Mouse (Mus musculus) neural tube, embryonic 14.5 days (tissue): ENCODE results near the gene Lmo7. TPM values are rescaled to one million over a fixed set of nuclear protein-coding genes. Genes with fewer than 3 reads are reported as not detected.

ENCODE experiments used
- ATAC-seq: fragments of 200-750 bp; cut with Nextera tagmentation; 2 replicates; pipeline ENCODE4 v1.8.0; 2017; ENCODE audit warnings: low read depth, mild to moderate bottlenecking, moderate TSS enrichment, moderate library complexity
- H3K27ac ChIP-seq: fragments of 300-500 bp; sonication (generic); 2 replicates; pipeline ENCODE4 v1.5.1; 2014; ENCODE audit warnings: low read depth, mild to moderate bottlenecking, control low read depth, low read length, moderate library complexity, mixed read lengths
- H3K27me3 ChIP-seq: fragments of 300-500 bp; sonication (generic); 2 replicates; pipeline ENCODE4 v1.6.1; 2014; ENCODE audit warnings: low read length; ENCODE audit not compliant: control insufficient read depth, insufficient read depth
- H3K36me3 ChIP-seq: fragments of 300-500 bp; sonication (generic); 2 replicates; pipeline ENCODE4 v1.6.1; 2014; ENCODE audit warnings: low read length, mixed read lengths; ENCODE audit not compliant: control insufficient read depth, insufficient read depth
- H3K4me1 ChIP-seq: fragments of 300-500 bp; sonication (generic); 2 replicates; pipeline ENCODE4 v1.6.1; 2014; ENCODE audit warnings: low read length; ENCODE audit not compliant: control insufficient read depth, insufficient read depth
- H3K4me2 ChIP-seq: fragments of 300-500 bp; sonication (generic); 2 replicates; pipeline ENCODE4 v1.6.1; 2014; ENCODE audit warnings: mild to moderate bottlenecking, low read depth, low read length, control low read depth
- H3K4me3 ChIP-seq: fragments of 300-500 bp; sonication (generic); 2 replicates; pipeline ENCODE4 v1.5.1; 2014; ENCODE audit warnings: low read depth, low read length, control low read depth, mixed read lengths
- H3K9ac ChIP-seq: fragments of 300-500 bp; sonication (generic); replicated peaks from 2 replicates; pipeline ENCODE4 v1.6.1; 2014; ENCODE audit warnings: low read depth, mild to moderate bottlenecking, control low read depth, low read length, mixed read lengths
- H3K9me3 ChIP-seq: fragments of 300-500 bp; sonication (generic); 2 replicates; pipeline ENCODE4 v1.6.1; 2016; ENCODE audit warnings: low read length; ENCODE audit not compliant: control insufficient read depth
- WGBS: fragments of 180-500 bp; shearing (Covaris S2); extraction: QIAGEN DNeasy Blood & Tissue Kit; methylation state at CpG from one replicate; pipeline ENCODE4 v1.1.7; 2014; 5-methylcytosine and 5-hydroxymethylcytosine counted together
- polyA plus RNA-seq: library from polyadenylated mRNA; unstranded; fragments of >200 nt; fragmentation: Nextera tagmentation; extraction: Ambion mirVana; gene quantifications from 2 replicates; pipeline ENCODE4 v1.2.1, GENCODE M21; 2014

Gene Lmo7
- polyA plus RNA-seq: 1.0 and 1.7 TPM in 2 replicates

DNA sequence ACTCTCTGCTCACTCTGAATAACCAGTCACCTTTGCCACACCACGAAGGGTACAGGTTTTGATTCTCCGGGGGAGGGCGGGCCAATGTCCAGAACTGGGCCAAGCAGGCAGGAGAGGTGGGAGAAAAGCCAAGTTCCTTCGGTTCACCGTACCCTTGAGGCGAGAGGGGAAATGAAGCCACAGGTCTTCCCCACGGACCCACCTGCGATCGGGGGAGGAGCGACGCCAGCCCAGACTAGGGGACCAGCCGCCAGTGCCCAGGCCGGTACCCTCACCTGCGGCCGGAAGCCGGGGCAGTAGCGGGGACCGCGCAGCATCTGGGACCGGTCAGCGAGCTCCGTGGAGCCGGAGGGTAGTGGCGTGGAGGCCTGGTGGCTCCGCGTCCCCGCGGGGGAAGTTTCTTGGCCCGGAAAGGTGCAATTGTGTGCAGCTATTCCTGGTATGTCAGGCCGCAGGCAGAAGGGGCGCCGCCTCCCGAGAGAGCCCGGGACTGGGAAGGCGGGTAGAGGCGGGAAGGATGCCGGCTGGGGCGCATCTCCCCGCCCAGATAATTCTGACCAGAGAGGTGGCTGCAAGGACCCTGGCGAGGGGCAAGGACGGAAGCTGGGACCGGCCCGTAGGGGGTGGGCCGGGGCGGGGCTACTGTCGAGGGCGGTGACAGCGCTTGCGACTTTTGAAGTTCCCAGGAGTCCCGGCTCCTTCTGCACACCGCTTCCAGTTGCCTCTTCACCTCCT, at the start of gene Lmo7, which contains the start of gene Gm9922:
Gene Lmo7, plus strand, starts transcription at position 721 of the 735 bp plus-strand sequence.
Gene Gm9922, minus strand, starts transcription at position 578 of the 735 bp plus-strand sequence.
- H3K9ac ChIP-seq: peak within 1 kb of the TSS; percentile 51
- under 1% methylated on average over 50 of the region's 51 CpGs for WGBS
- H3K27ac ChIP-seq: no peak within 1 kb of the TSS
- peak within 1 kb of the TSS; percentile 99 for H3K4me2 ChIP-seq
- peaks cover 10% of the 10 kb centered on the region; the same call in 1 of the 2 replicates for H3K4me1 ChIP-seq
- H3K4me3 ChIP-seq: peak within 1 kb of the TSS; percentile 57
- peaks cover 23% of the 10 kb centered on the region for H3K27me3 ChIP-seq
- ATAC-seq: peak; percentile 74
- no peaks in the 10 kb centered on the region for H3K9me3 ChIP-seq
- no peaks in the 10 kb centered on the region for H3K36me3 ChIP-seq

DNA sequence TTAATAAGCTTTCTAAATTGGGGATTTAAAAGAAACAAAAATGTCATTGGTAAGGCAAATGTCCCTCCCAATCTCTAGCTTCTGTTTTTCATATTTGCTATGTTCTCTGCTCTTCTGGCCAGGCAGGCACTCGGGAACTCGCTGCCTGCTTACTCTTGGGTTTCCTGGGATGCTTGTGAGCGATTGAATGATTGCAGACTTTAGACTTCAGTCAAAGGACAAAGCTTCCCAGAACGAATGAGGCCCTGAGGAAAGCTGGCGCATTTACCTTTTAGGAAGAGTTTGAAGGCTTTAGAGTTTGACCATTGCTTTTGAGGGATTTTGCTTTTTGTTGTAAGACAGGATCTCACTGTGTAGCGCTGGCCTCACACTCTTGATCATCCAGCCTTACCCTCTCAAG, 42.1 kb upstream of the Lmo7 start:
- Histone ChIP-seq H3K9me3 (no peaks in the 10 kb centered on the region), H3K4me3 (no peak overlapping the region), H3K27ac (no peak overlapping the region), H3K4me2 (no peak overlapping the region), H3K4me1 (no peaks in the 10 kb centered on the region), H3K36me3 (0 out of 2 replicates have a peak, but pooled peaks cover 2% of the 10 kb centered on the region), H3K9ac (no peak overlapping the region), H3K27me3 (no peaks in the 10 kb centered on the region)
- 89% methylated on average over 6 of the region's 6 CpGs for WGBS
- no peak for ATAC-seq

DNA sequence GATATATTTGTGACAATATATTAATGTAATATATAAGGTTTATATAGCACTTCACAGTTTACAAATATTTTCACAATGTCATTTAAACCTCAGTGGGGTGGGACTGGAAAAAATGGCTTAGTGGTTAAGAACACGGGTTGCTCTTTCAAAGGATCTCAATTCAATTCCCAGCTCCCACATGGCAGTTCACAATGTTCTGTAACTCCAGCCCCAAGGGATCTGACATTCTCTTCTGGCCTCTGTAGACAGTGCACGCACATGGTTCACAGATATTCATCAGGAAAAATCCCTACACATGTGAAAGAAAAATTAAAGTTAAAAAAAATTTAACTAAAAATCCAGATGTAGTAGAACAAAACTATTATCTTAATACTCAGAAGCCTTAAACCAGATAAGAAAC, 41.4 kb upstream of the Lmo7 start:
- no peak for ATAC-seq

DNA sequence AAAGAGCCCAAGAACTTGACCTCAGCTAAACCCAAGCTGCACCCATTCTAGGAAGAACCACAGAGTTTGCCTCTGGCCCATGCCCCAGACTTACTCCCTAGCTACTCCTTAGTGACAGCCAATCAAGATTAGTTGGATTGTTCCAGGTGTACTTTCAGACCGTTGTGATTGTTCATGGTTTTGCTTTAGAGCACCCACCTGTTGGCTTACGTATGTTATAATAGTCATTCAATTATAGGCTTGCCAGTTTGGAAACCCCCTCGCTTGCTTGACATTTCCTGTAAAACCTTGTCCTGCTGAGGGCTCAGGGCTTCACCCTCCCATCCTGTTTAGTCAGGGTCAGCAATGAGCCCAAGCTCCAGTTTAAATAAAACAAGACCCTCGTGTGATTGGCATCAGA, 25.3 kb upstream of the Lmo7 start:
- Histone ChIP-seq H3K4me2 (no peak overlapping the region), H3K9me3 (no peaks in the 10 kb centered on the region)
- WGBS: 88% methylated on average over 4 of the region's 4 CpGs

More for the DNA sequence above, 41.4 kb upstream of the Lmo7 start:
- WGBS: 82% methylated on average over 2 of the region's 2 CpGs
- 0 out of 2 replicates have a peak, but pooled peaks cover 3% of the 10 kb centered on the region for H3K36me3 ChIP-seq
- H3K4me2 ChIP-seq: no peak overlapping the region
- H3K4me3 ChIP-seq: no peak overlapping the region
- H3K4me1 ChIP-seq: no peaks in the 10 kb centered on the region
- H3K9me3 ChIP-seq: no peaks in the 10 kb centered on the region
- no peaks in the 10 kb centered on the region for H3K27me3 ChIP-seq
- no peak overlapping the region for H3K27ac ChIP-seq
- H3K9ac ChIP-seq: no peak overlapping the region

DNA sequence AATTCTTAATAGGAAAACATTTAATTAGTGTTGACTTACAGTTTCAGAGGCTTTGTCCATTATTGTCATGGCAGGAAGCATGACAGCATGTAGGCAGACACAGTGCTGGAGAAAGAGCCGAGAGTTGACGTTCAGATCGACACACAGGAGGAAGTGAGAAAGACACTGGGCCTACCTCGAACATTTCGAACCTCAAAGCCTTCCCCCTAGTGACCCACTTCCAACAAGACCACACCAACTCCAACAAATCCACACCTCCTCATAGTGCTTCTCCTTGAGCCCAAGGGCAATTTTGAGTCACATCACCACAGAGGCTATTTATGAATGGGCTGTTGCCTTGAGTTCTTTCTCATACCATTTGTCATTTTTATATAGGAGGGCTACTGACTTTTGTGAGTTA, 22.7 kb upstream of the Lmo7 start:
- no peaks in the 10 kb centered on the region for H3K4me1 ChIP-seq
- H3K9me3 ChIP-seq: no peaks in the 10 kb centered on the region
- WGBS: 88% methylated on average over 5 of the region's 5 CpGs
- H3K9ac ChIP-seq: no peak overlapping the region
- no peaks in the 10 kb centered on the region for H3K27me3 ChIP-seq
- H3K4me3 ChIP-seq: no peak overlapping the region
- no peak for ATAC-seq
- H3K27ac ChIP-seq: no peak overlapping the region
- no peak overlapping the region for H3K4me2 ChIP-seq
- H3K36me3 ChIP-seq: no peaks in the 10 kb centered on the region

More for the DNA sequence above, 25.3 kb upstream of the Lmo7 start:
- Histone ChIP-seq H3K27me3 (no peaks in the 10 kb centered on the region), H3K27ac (no peak overlapping the region), H3K4me3 (no peak overlapping the region), H3K9ac (no peak overlapping the region), H3K4me1 (no peaks in the 10 kb centered on the region), H3K36me3 (no peaks in the 10 kb centered on the region)
- ATAC-seq: no peak

DNA sequence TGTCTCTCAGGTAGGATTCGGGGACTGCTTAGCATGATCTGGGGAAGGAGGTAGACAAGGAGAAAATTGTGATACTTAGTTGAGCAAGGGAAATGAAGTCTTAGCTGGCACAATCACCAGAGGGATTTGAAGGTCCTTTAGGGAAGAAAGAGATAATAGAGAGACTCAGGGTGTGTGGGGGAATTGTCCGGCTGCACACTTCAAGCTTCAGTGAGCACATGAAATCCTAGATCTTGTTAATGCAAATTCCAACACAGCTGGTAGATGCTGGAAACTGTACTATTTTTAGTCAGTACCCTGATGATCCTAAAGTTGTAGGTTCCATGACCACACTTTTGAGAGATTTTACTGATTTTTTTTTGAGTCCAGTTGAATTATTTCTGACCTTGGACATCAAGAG, 15.3 kb upstream of the Lmo7 start:
- 65% methylated on average over 2 of the region's 2 CpGs for WGBS
- ATAC-seq: no peak
- Histone ChIP-seq H3K4me1 (no peaks in the 10 kb centered on the region), H3K4me2 (no peak overlapping the region), H3K27me3 (no peaks in the 10 kb centered on the region), H3K9ac (no peak overlapping the region), H3K9me3 (no peaks in the 10 kb centered on the region), H3K4me3 (no peak overlapping the region), H3K36me3 (no peaks in the 10 kb centered on the region), H3K27ac (no peak overlapping the region)

DNA sequence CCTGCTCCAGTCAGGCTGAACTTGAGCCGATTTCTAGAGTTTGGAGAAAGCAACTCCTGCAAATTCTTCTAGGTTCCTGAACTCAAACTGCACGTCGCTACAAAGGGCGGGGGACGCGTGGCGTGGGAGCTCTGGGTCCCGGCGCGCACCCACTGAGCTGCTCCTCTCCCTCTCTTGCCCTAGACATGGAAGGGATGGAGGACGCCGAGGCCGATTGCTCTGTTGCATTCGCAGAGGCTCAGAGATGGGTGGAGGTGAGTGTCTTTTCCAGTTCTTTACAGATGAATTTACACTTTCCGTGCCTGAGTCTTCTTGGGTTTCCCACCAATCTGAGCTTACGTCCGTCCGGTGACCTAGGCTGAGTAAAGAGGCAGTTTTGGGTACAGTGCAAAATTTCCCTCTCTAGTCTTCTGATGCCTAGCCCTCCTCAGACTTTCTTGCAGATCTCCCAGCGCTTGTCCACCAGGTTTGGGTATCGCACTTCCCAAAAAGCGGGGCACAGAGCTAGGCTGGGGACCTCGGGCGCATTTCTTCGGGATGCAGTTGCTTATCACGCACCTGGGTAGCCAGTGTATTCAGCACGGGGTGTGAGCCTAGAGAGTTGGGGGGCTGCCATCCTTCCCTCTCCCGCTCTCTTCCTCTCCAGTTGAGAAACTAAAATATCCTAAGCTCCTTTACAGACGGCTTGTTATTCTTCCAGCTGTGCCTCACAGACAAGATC, 375 bp downstream of the Lmo7 start:
- no peak overlapping the region for H3K9ac ChIP-seq
- H3K4me2 ChIP-seq: peak overlapping the region; percentile 99
- no peak overlapping the region for H3K27ac ChIP-seq
- no peaks in the 10 kb centered on the region for H3K9me3 ChIP-seq
- ATAC-seq: peak; percentile 28; the same call in 1 of the 2 replicates
- whole genome bisulfite sequencing: under 1% methylated on average over 28 of the region's 28 CpGs
- peaks cover 10% of the 10 kb centered on the region; the same call in 1 of the 2 replicates for H3K4me1 ChIP-seq
- H3K4me3 ChIP-seq: peak overlapping the region; percentile 57
- no peaks in the 10 kb centered on the region for H3K36me3 ChIP-seq
- peaks cover 23% of the 10 kb centered on the region for H3K27me3 ChIP-seq

DNA sequence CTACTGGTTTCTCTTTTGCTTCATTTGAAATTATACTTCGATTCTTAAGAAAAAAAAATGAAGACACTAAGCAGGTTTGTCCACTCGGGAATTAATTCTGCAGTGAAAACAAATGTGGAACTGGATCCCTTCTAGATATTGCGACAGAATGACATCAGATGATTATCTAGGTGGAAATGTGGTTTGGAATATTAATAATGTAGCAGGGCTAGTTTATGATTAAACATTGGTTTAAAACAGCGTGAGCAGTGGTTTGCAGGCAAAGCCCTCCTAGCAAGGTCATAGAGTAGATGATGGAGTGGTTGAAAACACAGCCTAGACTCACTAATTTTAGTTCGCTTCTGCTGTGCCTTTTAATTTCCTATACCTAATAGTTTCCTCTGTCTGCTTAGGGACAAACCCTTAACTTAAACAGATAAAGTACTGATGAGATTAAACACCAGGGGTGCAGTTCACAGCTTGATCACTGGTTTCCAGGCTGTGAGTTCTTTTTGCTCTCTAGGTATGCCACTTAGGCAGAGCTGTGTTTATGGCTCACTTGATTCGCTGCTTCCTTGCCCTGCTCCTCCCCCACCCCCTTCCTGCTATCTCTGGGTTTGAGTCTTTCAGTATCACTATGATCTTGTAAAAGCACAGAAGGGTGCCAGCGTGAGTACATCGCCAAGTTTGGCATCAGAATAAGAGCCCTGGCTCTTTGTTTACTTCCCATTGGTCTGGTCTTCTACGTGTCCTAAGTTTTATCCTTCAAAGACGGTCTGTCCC, 4.0 kb downstream of the Lmo7 start:
- Histone ChIP-seq H3K4me1 (peaks cover 10% of the 10 kb centered on the region; the same call in 1 of the 2 replicates), H3K27me3 (peaks cover 14% of the 10 kb centered on the region), H3K36me3 (no peaks in the 10 kb centered on the region), H3K27ac (no peak overlapping the region), H3K9ac (no peak overlapping the region), H3K4me2 (no peak overlapping the region), H3K4me3 (no peak overlapping the region), H3K9me3 (no peaks in the 10 kb centered on the region)
- no peak; the same call in 1 of the 2 replicates for ATAC-seq
- 31% methylated on average over 10 of the region's 10 CpGs for WGBS
